8 mouse cellular contexts compared by ENCODE assay signal in genomic region chr3:88057902-88058696, GRCm38 (mm10). TPM values are rescaled to one million over a fixed set of nuclear protein-coding genes. Genes with fewer than 3 reads are reported as not detected.
DNase-seq lines count a peak whose midpoint lies in the region; ATAC-seq and TF ChIP-seq lines count a peak whose summit lies in the region.

Naxe (minus strand) TSS chr3:88058495.

- under 1% methylated on average over 32 of the region's 60 CpGs for WGBS in embryonic facial prominence, embryonic 14.5 days
- under 1% methylated on average over 60 of the region's 60 CpGs for WGBS in heart, adult 2 months
- WGBS in limb, embryonic 13.5 days, result under 1% methylated on average over 60 of the region's 60 CpGs
- under 1% methylated on average over 48 of the region's 60 CpGs for WGBS in midbrain, embryonic 16.5 days

- peak; percentile 92 for DNase-seq in 3T3-L1 (ENCODE audit: low read depth, low spot score)
- DNase-seq in adrenal gland, postnatal 4 days (ENCODE audit: low spot score in 2 of 2), result peak; percentile 66 to 77
- peak; percentile 95 for DNase-seq in embryonic facial prominence, embryonic 14.5 days (ENCODE audit: low spot score)
- peak; percentile 89 to 91 for DNase-seq in heart, adult 2 months
- DNase-seq in kidney, adult 8-10 months, result peak; percentile 83 to 85
- peak; percentile 82 to 85 for DNase-seq in spleen, postnatal 10 days (ENCODE audit: low spot score in 2 of 2)

- TF ChIP-seq EP300 in heart, adult 2 months (IDR thresholded peaks at IDR 0.05; ENCODE audit: insufficient read depth, low read depth, low read length), result 0 out of 2 replicates have a peak, but pooled peaks have one; percentile 8

- no peak for TF ChIP-seq CTCF in heart, adult 2 months (IDR thresholded peaks at IDR 0.05)

- peaks cover 36% of the 10 kb centered on the region for H3K36me3 ChIP-seq in embryonic facial prominence, embryonic 14.5 days (ENCODE audit: control insufficient read depth, insufficient read depth, low read length)
- H3K36me3 ChIP-seq in heart, adult 2 months (ENCODE audit: control insufficient read depth, insufficient read depth, low read length), result no peaks in the 10 kb centered on the region
- H3K36me3 ChIP-seq in limb, embryonic 13.5 days, result peaks cover 38% of the 10 kb centered on the region
- H3K36me3 ChIP-seq in midbrain, embryonic 16.5 days (ENCODE audit: control insufficient read depth, insufficient read depth, low read length), result peaks cover 11% of the 10 kb centered on the region

- H3K9ac ChIP-seq in embryonic facial prominence, embryonic 14.5 days (ENCODE audit: low read depth, low read length), result peak within 1 kb of the TSS; percentile 83
- peak within 1 kb of the TSS; percentile 95 for H3K9ac ChIP-seq in heart, adult 2 months (ENCODE audit: low read depth, low read length)
- peak within 1 kb of the TSS; percentile 91 for H3K9ac ChIP-seq in limb, embryonic 13.5 days
- peak within 1 kb of the TSS; percentile 92 for H3K9ac ChIP-seq in midbrain, embryonic 16.5 days (ENCODE audit: low read depth, low read length)

- peaks cover 5% of the 10 kb centered on the region; the same call in 1 of the 2 replicates for H3K4me1 ChIP-seq in embryonic facial prominence, embryonic 14.5 days (ENCODE audit: control insufficient read depth, insufficient read depth, low read length)
- H3K4me1 ChIP-seq in heart, adult 2 months (ENCODE audit: control insufficient read depth, insufficient read depth, low read length), result peaks cover 3% of the 10 kb centered on the region
- peaks cover 13% of the 10 kb centered on the region for H3K4me1 ChIP-seq in limb, embryonic 13.5 days
- H3K4me1 ChIP-seq in midbrain, embryonic 16.5 days (ENCODE audit: control insufficient read depth, insufficient read depth, low read length), result peaks cover 12% of the 10 kb centered on the region

- peak; percentile 76 for TF ChIP-seq POLR2A in heart, adult 2 months (IDR thresholded peaks at IDR 0.05; ENCODE audit: insufficient read depth, low read depth, low read length)

- H3K27me3 ChIP-seq in embryonic facial prominence, embryonic 14.5 days (replicated peaks; ENCODE audit: control insufficient read depth, insufficient read depth, low read length), result no peaks in the 10 kb centered on the region
- H3K27me3 ChIP-seq in heart, adult 2 months (ENCODE audit: control insufficient read depth, insufficient read depth, low read length), result no peaks in the 10 kb centered on the region
- no peaks in the 10 kb centered on the region for H3K27me3 ChIP-seq in limb, embryonic 13.5 days
- no peaks in the 10 kb centered on the region for H3K27me3 ChIP-seq in midbrain, embryonic 16.5 days (ENCODE audit: control insufficient read depth, insufficient read depth, low read depth, low read length)

- peak; percentile 95 for ATAC-seq in embryonic facial prominence, embryonic 14.5 days (ENCODE audit: low read depth)
- peak; percentile 95 for ATAC-seq in limb, embryonic 13.5 days (ENCODE audit: low FRiP score, low read depth)
- ATAC-seq in midbrain, embryonic 16.5 days, result peak; percentile 95

- H3K79me2 ChIP-seq in heart, adult 2 months (replicated peaks; ENCODE audit: control insufficient read depth, insufficient read depth, low read length), result peaks cover 4% of the 10 kb centered on the region; the same call in 1 of the 2 replicates

- no peaks in the 10 kb centered on the region for H3K9me3 ChIP-seq in embryonic facial prominence, embryonic 14.5 days (ENCODE audit: control insufficient read depth, low read length)
- no peaks in the 10 kb centered on the region for H3K9me3 ChIP-seq in limb, embryonic 13.5 days
- no peaks in the 10 kb centered on the region for H3K9me3 ChIP-seq in midbrain, embryonic 16.5 days (replicated peaks; ENCODE audit: control insufficient read depth, low read length, poor library complexity, severe bottlenecking)

- intact Hi-C loops in heart, adult 2 months (cut with DNase I), result loop anchor here (1.0 kb wide), 1 partner anchor 15 kb away; the partner anchor contains the start of gene Gpatch4

- H3K27ac ChIP-seq in embryonic facial prominence, embryonic 14.5 days (replicated peaks; ENCODE audit: low read depth, low read length), result 0 out of 2 replicates have a peak within 1 kb of the TSS, but pooled peaks have one; percentile 52
- H3K27ac ChIP-seq in heart, adult 2 months, result peak within 1 kb of the TSS; percentile 73
- H3K27ac ChIP-seq in limb, embryonic 13.5 days, result peak within 1 kb of the TSS; percentile 69; the same call in 1 of the 2 replicates
- peak within 1 kb of the TSS; percentile 76 for H3K27ac ChIP-seq in midbrain, embryonic 16.5 days (ENCODE audit: low read length)

- peak within 1 kb of the TSS; percentile 89 for H3K4me3 ChIP-seq in embryonic facial prominence, embryonic 14.5 days (ENCODE audit: low read depth, low read length)
- peak within 1 kb of the TSS; percentile 96 for H3K4me3 ChIP-seq in heart, adult 2 months
- peak within 1 kb of the TSS; percentile 86 for H3K4me3 ChIP-seq in limb, embryonic 13.5 days
- peak within 1 kb of the TSS; percentile 89 for H3K4me3 ChIP-seq in midbrain, embryonic 16.5 days (ENCODE audit: low read depth, low read length)

- H3K4me2 ChIP-seq in embryonic facial prominence, embryonic 14.5 days (ENCODE audit: low read depth, low read length), result peak within 1 kb of the TSS; percentile 93
- peak within 1 kb of the TSS; percentile 91 for H3K4me2 ChIP-seq in limb, embryonic 13.5 days (replicated peaks)
- peak within 1 kb of the TSS; percentile 73 for H3K4me2 ChIP-seq in midbrain, embryonic 16.5 days (ENCODE audit: low read length)

RNA-seq across cellular contexts. Expression of gene Naxe, which starts in this region (rescaled TPM):
- 100 to 1,000 TPM; 124 to 126 TPM for total RNA-seq in adrenal gland, postnatal 4 days (2021)
- polyA plus RNA-seq in embryonic facial prominence, embryonic 14.5 days (2014; fragmentation: Nextera tagmentation; extraction: Ambion mirVana), result 179 and 193 TPM in 2 replicates
- 10 to 100 TPM; 70.6 to 81.9 TPM for total RNA-seq in heart, adult 2 months (2021)
- 86.6 and 96.7 TPM in 2 replicates for polyA plus RNA-seq in heart, adult 2 months (2012; rRNA removed)
- 209 and 222 TPM in 2 replicates for polyA plus RNA-seq in limb, embryonic 13.5 days (2015; fragmentation: Nextera tagmentation; extraction: Ambion mirVana)
- 148 and 166 TPM in 2 replicates for polyA plus RNA-seq in midbrain, embryonic 16.5 days (2015; fragmentation: Nextera tagmentation; extraction: Ambion mirVana)

Comparison
In these comparisons a context has a peak if more than half of its experiments do, and no peak if none do; other contexts are left out.
1. Peak in every context shown above with its lines: DNase-seq, ATAC-seq, H3K4me3 ChIP-seq and H3K27ac ChIP-seq.